ENCODE assay signal across 10 mouse cellular contexts in genomic region chr2:135035640-135036260, GRCm38 (mm10).
DNase-seq lines count a peak whose midpoint lies in the region; ATAC-seq and TF ChIP-seq lines count a peak whose summit lies in the region.
"Had no signal": no experiment of that assay in that cellular context is flagged by ENCODE, and none has a peak within 500 bp of the region (broad histone marks: within the 10 kb centered on the region; RNA-seq: fewer than 3 reads in every experiment).

No protein-coding gene starts in this region.

- H3K36me3 ChIP-seq in kidney, adult 2 months (ENCODE audit: control insufficient read depth, insufficient read depth, low read length), result no peaks in the 10 kb centered on the region
- H3K36me3 ChIP-seq in heart, postnatal 0 days (replicated peaks; ENCODE audit: control insufficient read depth, insufficient read depth, low read length), result no peaks in the 10 kb centered on the region
- H3K36me3 ChIP-seq: embryonic facial prominence, embryonic 12.5 days had no signal

- no peak overlapping the region for H3K4me2 ChIP-seq in heart, postnatal 0 days (ENCODE audit: low read depth, low read length)
- H3K4me2 ChIP-seq: embryonic facial prominence, embryonic 12.5 days had no signal

- peak; percentile 53; the same call in 1 of the 2 replicates for ATAC-seq in heart, postnatal 0 days (ENCODE audit: insufficient read depth, low read depth)

- peak; percentile 27 for DNase-seq in kidney, adult 2 months
- no peak for DNase-seq in kidney, adult 8-10 months
- peak; percentile 57 for DNase-seq in embryo, embryonic 11 days
- peak; percentile 48 for DNase-seq in heart, postnatal 0 days (ENCODE audit: low spot score)
- peak; percentile 6 for DNase-seq in lung, postnatal 14 days
- no peak for DNase-seq in adipocyte (ENCODE audit: low spot score)
- no peak for DNase-seq in gastrocnemius, adult 18-20 months (ENCODE audit: low spot score)
- no peak for DNase-seq in gastrocnemius, postnatal 36 days
- DNase-seq: right cerebral cortex, postnatal 25 days had no signal

- TF ChIP-seq EP300 in heart, postnatal 0 days (IDR thresholded peaks at IDR 0.05; ENCODE audit: low read depth), result no peak

- 21% methylated on average over 4 of the region's 4 CpGs for WGBS in kidney, adult 2 months
- WGBS in heart, postnatal 0 days, result 2% methylated on average over 4 of the region's 4 CpGs

- TF ChIP-seq POLR2A in kidney, adult 2 months (IDR thresholded peaks at IDR 0.05; ENCODE audit: low read depth, low read length), result no peak

- H3K4me1 ChIP-seq in kidney, adult 2 months (ENCODE audit: control insufficient read depth, insufficient read depth, low read length), result no peaks in the 10 kb centered on the region
- peaks cover 10% of the 10 kb centered on the region; the same call in 1 of the 2 replicates for H3K4me1 ChIP-seq in heart, postnatal 0 days (ENCODE audit: control insufficient read depth, insufficient read depth)

- H3K27ac ChIP-seq in kidney, adult 2 months (ENCODE audit: insufficient read depth, low read depth, low read length), result no peak overlapping the region
- H3K27ac ChIP-seq in heart, postnatal 0 days (ENCODE audit: low read depth), result no peak overlapping the region
- H3K27ac ChIP-seq: embryonic facial prominence, embryonic 12.5 days had no signal

- no peak overlapping the region for H3K9ac ChIP-seq in heart, postnatal 0 days (replicated peaks; ENCODE audit: low read depth, low read length)
- H3K9ac ChIP-seq: embryonic facial prominence, embryonic 12.5 days had no signal

- H3K4me3 ChIP-seq in kidney, adult 2 months (ENCODE audit: insufficient read depth, low read depth, low read length), result no peak overlapping the region
- H3K4me3 ChIP-seq in heart, postnatal 0 days (ENCODE audit: low read depth, low read length), result no peak overlapping the region
- H3K4me3 ChIP-seq: embryonic facial prominence, embryonic 12.5 days had no signal

- no peaks in the 10 kb centered on the region for H3K9me3 ChIP-seq in heart, postnatal 0 days (replicated peaks; ENCODE audit: control insufficient read depth, low read length)
- H3K9me3 ChIP-seq: embryonic facial prominence, embryonic 12.5 days had no signal

- intact Hi-C loops in gastrocnemius, postnatal 36 days (cut with DNase I), result no loop called here

- H3K27me3 ChIP-seq in kidney, adult 2 months (replicated peaks; ENCODE audit: control insufficient read depth, insufficient read depth, low read length), result no peaks in the 10 kb centered on the region
- H3K27me3 ChIP-seq in heart, postnatal 0 days (ENCODE audit: control insufficient read depth, insufficient read depth, low read length), result no peaks in the 10 kb centered on the region
- H3K27me3 ChIP-seq: embryonic facial prominence, embryonic 12.5 days had no signal

- TF ChIP-seq CTCF in kidney, adult 2 months (conservative IDR thresholded peaks at IDR 0.05; ENCODE audit: insufficient read depth, insufficient read length, low read depth, low read length), result no peak
- TF ChIP-seq CTCF in heart, postnatal 0 days (IDR thresholded peaks at IDR 0.05; ENCODE audit: low read depth), result no peak

Comparison
In these comparisons a context has a peak if more than half of its experiments do, and no peak if none do; other contexts are left out.
1. DNase-seq: peak in kidney, adult 2 months (single experiment), embryo, embryonic 11 days (single experiment), heart, postnatal 0 days (single experiment) and lung, postnatal 14 days (single experiment); none in kidney, adult 8-10 months (0 of 2), adipocyte (single experiment), gastrocnemius, adult 18-20 months (single experiment) and gastrocnemius, postnatal 36 days (0 of 2).